22 mouse cellular contexts compared by ENCODE assay signal in genomic region chr15:98152916-98153315, GRCm38 (mm10). TPM values are rescaled to one million over a fixed set of nuclear protein-coding genes. Genes with fewer than 3 reads are reported as not detected.
DNase-seq lines count a peak whose midpoint lies in the region; ATAC-seq and TF ChIP-seq lines count a peak whose summit lies in the region.
"Had no signal": no experiment of that assay in that cellular context is flagged by ENCODE, and none has a peak within 500 bp of the region (broad histone marks: within the 10 kb centered on the region; RNA-seq: fewer than 3 reads in every experiment).

No protein-coding gene starts in this region.

- no peak for TF ChIP-seq CTCF in cerebellum, adult 2 months (IDR thresholded peaks at IDR 0.05; ENCODE audit: borderline replicate concordance, insufficient read depth, low read depth, low read length)
- no peak for TF ChIP-seq CTCF in hindbrain, postnatal 0 days (IDR thresholded peaks at IDR 0.05; ENCODE audit: low read depth)
- no peak for TF ChIP-seq CTCF in midbrain, postnatal 0 days (IDR thresholded peaks at IDR 0.05)

- no peak overlapping the region for H3K9ac ChIP-seq in hindbrain, postnatal 0 days (replicated peaks; ENCODE audit: low read length)
- no peak overlapping the region for H3K9ac ChIP-seq in midbrain, postnatal 0 days (replicated peaks; ENCODE audit: low read length, poor library complexity, severe bottlenecking)
- no peak overlapping the region for H3K9ac ChIP-seq in midbrain, embryonic 15.5 days
- H3K9ac ChIP-seq in kidney, embryonic 16.5 days (replicated peaks; ENCODE audit: low read length) = no peak overlapping the region
- H3K9ac ChIP-seq: heart, embryonic 15.5 days; limb, embryonic 15.5 days had no signal

- no peak overlapping the region for H3K4me2 ChIP-seq in hindbrain, postnatal 0 days (ENCODE audit: low read depth, low read length)
- no peak overlapping the region for H3K4me2 ChIP-seq in midbrain, postnatal 0 days (ENCODE audit: low read depth, low read length, poor library complexity, severe bottlenecking)
- no peak overlapping the region for H3K4me2 ChIP-seq in midbrain, embryonic 15.5 days
- H3K4me2 ChIP-seq in kidney, embryonic 16.5 days (replicated peaks; ENCODE audit: low read depth, low read length) = no peak overlapping the region
- H3K4me2 ChIP-seq: heart, embryonic 15.5 days; limb, embryonic 15.5 days had no signal

- 89% methylated on average over 7 of the region's 7 CpGs for WGBS in cerebellum, adult 2 months
- 74% methylated on average over 7 of the region's 7 CpGs for WGBS in hindbrain, postnatal 0 days
- WGBS in hindbrain, embryonic 10.5 days = 73% methylated on average over 7 of the region's 7 CpGs
- WGBS in midbrain, postnatal 0 days = 51% methylated on average over 7 of the region's 7 CpGs
- WGBS in midbrain, embryonic 15.5 days = 61% methylated on average over 7 of the region's 7 CpGs
- WGBS in kidney, embryonic 16.5 days = 85% methylated on average over 7 of the region's 7 CpGs

- no peaks in the 10 kb centered on the region for H3K27me3 ChIP-seq in cerebellum, adult 2 months (ENCODE audit: control insufficient read depth, insufficient read depth, low read length)
- H3K27me3 ChIP-seq in hindbrain, postnatal 0 days (ENCODE audit: insufficient read depth, low read length) = no peaks in the 10 kb centered on the region
- no peaks in the 10 kb centered on the region for H3K27me3 ChIP-seq in hindbrain, embryonic 10.5 days (ENCODE audit: insufficient read depth, poor library complexity, severe bottlenecking)
- no peaks in the 10 kb centered on the region for H3K27me3 ChIP-seq in midbrain, postnatal 0 days (ENCODE audit: insufficient read depth, low read length)
- no peaks in the 10 kb centered on the region for H3K27me3 ChIP-seq in midbrain, embryonic 15.5 days (replicated peaks)
- H3K27me3 ChIP-seq in kidney, embryonic 16.5 days (ENCODE audit: insufficient read depth, low read length) = no peaks in the 10 kb centered on the region
- H3K27me3 ChIP-seq: heart, embryonic 15.5 days; limb, embryonic 15.5 days had no signal

- no peak for DNase-seq in cerebellum, adult 2 months
- DNase-seq in cerebellum, postnatal 4 days (ENCODE audit: low spot score in 2 of 2) = no peak
- DNase-seq in hindbrain, postnatal 0 days (ENCODE audit: low spot score) = no peak
- no peak for DNase-seq in hindbrain, embryonic 10.5 days (ENCODE audit: low spot score)
- DNase-seq in midbrain, postnatal 0 days (ENCODE audit: low spot score) = no peak
- no peak for DNase-seq in c-Kit-positive CD71-positive TER-119-positive erythroid progenitor cells, embryonic 14.5 days (ENCODE audit: low spot score)
- DNase-seq: adrenal gland, adult 2 months; cerebellum, adult 11 months; gastrocnemius, postnatal 25 days; thymus, postnatal 36 days had no signal

- ATAC-seq in hindbrain, postnatal 0 days = no peak
- ATAC-seq in midbrain, postnatal 0 days (ENCODE audit: low FRiP score) = no peak
- ATAC-seq in midbrain, embryonic 15.5 days (replicated peaks) = no peak
- no peak for ATAC-seq in kidney, embryonic 16.5 days (ENCODE audit: low FRiP score, low TSS enrichment)

- no peak overlapping the region for H3K4me3 ChIP-seq in cerebellum, adult 2 months (replicated peaks; ENCODE audit: insufficient read depth, low read depth, low read length)
- H3K4me3 ChIP-seq in hindbrain, postnatal 0 days (ENCODE audit: low read length) = no peak overlapping the region
- no peak overlapping the region for H3K4me3 ChIP-seq in hindbrain, embryonic 10.5 days
- no peak overlapping the region for H3K4me3 ChIP-seq in midbrain, postnatal 0 days (ENCODE audit: low read depth, low read length)
- H3K4me3 ChIP-seq in midbrain, embryonic 15.5 days = no peak overlapping the region
- H3K4me3 ChIP-seq in kidney, embryonic 16.5 days (ENCODE audit: low read length) = no peak overlapping the region
- H3K4me3 ChIP-seq: heart, embryonic 15.5 days; limb, embryonic 15.5 days; megakaryocyte, embryonic 14.5 days; myocyte had no signal

- no peaks in the 10 kb centered on the region for H3K36me3 ChIP-seq in hindbrain, postnatal 0 days (ENCODE audit: insufficient read depth, low read length)
- no peaks in the 10 kb centered on the region for H3K36me3 ChIP-seq in hindbrain, embryonic 10.5 days
- H3K36me3 ChIP-seq in midbrain, postnatal 0 days (ENCODE audit: insufficient read depth, low read length) = no peaks in the 10 kb centered on the region
- no peaks in the 10 kb centered on the region for H3K36me3 ChIP-seq in midbrain, embryonic 15.5 days (replicated peaks)
- H3K36me3 ChIP-seq in kidney, embryonic 16.5 days (ENCODE audit: insufficient read depth, low read length) = no peaks in the 10 kb centered on the region
- H3K36me3 ChIP-seq: heart, embryonic 15.5 days; limb, embryonic 15.5 days had no signal

- peaks cover 5% of the 10 kb centered on the region; the same call in 1 of the 2 replicates for H3K4me1 ChIP-seq in cerebellum, adult 2 months (ENCODE audit: control insufficient read depth, insufficient read depth, low read length)
- H3K4me1 ChIP-seq in hindbrain, postnatal 0 days (ENCODE audit: insufficient read depth, low read length) = no peaks in the 10 kb centered on the region
- 0 out of 2 replicates have a peak, but pooled peaks cover 3% of the 10 kb centered on the region for H3K4me1 ChIP-seq in hindbrain, embryonic 10.5 days (replicated peaks)
- no peaks in the 10 kb centered on the region for H3K4me1 ChIP-seq in midbrain, postnatal 0 days (ENCODE audit: insufficient read depth, low read length)
- H3K4me1 ChIP-seq in midbrain, embryonic 15.5 days = no peaks in the 10 kb centered on the region
- 0 out of 2 replicates have a peak, but pooled peaks cover 4% of the 10 kb centered on the region for H3K4me1 ChIP-seq in kidney, embryonic 16.5 days (ENCODE audit: insufficient read depth, low read length)
- H3K4me1 ChIP-seq: limb, embryonic 15.5 days had no signal

- H3K9me3 ChIP-seq in hindbrain, postnatal 0 days (ENCODE audit: low read length) = no peaks in the 10 kb centered on the region
- no peaks in the 10 kb centered on the region for H3K9me3 ChIP-seq in hindbrain, embryonic 10.5 days
- H3K9me3 ChIP-seq in midbrain, postnatal 0 days (ENCODE audit: low read length) = no peaks in the 10 kb centered on the region
- H3K9me3 ChIP-seq in midbrain, embryonic 15.5 days = no peaks in the 10 kb centered on the region
- no peaks in the 10 kb centered on the region for H3K9me3 ChIP-seq in kidney, embryonic 16.5 days (ENCODE audit: low read length)
- H3K9me3 ChIP-seq: heart, embryonic 15.5 days; limb, embryonic 15.5 days; megakaryocyte, embryonic 14.5 days had no signal

- H3K27ac ChIP-seq in cerebellum, adult 2 months (ENCODE audit: insufficient read depth, low read length) = peak overlapping the region; percentile 56; the same call in 1 of the 2 replicates
- H3K27ac ChIP-seq in hindbrain, postnatal 0 days = 0 out of 2 replicates have a peak overlapping the region, but pooled peaks have one; percentile 11
- no peak overlapping the region for H3K27ac ChIP-seq in hindbrain, embryonic 10.5 days
- 0 out of 2 replicates have a peak overlapping the region, but pooled peaks have one; percentile 18 for H3K27ac ChIP-seq in midbrain, postnatal 0 days (ENCODE audit: low read depth, low read length)
- H3K27ac ChIP-seq in midbrain, embryonic 15.5 days = no peak overlapping the region
- H3K27ac ChIP-seq in kidney, embryonic 16.5 days (ENCODE audit: low read length) = no peak overlapping the region
- H3K27ac ChIP-seq: heart, embryonic 15.5 days; limb, embryonic 15.5 days had no signal

- TF ChIP-seq POLR2A in cerebellum, adult 2 months (IDR thresholded peaks at IDR 0.05; ENCODE audit: borderline replicate concordance, insufficient read depth, low read length) = no peak

RNA-seq across cellular contexts. Expression of gene Asb8, which starts 12.5 kb away (rescaled TPM):
- 83.6 and 88.3 TPM in 2 replicates for polyA plus RNA-seq in cerebellum, adult 2 months (2012; rRNA removed)
- total RNA-seq in hindbrain, postnatal 0 days (2014; rRNA removed) = 53.3 and 71.5 TPM in 2 replicates
- polyA plus RNA-seq in hindbrain, postnatal 0 days (2015; fragmentation: Nextera tagmentation; extraction: Ambion mirVana) = 52.3 and 55.9 TPM in 2 replicates
- 39.4 and 48.8 TPM in 2 replicates for polyA plus RNA-seq in hindbrain, embryonic 10.5 days (2016; fragmentation: Nextera tagmentation; extraction: Ambion mirVana)
- total RNA-seq in midbrain, postnatal 0 days (2014; rRNA removed) = 60.5 and 72.7 TPM in 2 replicates
- 59.2 and 64.9 TPM in 2 replicates for polyA plus RNA-seq in midbrain, postnatal 0 days (2015; fragmentation: Nextera tagmentation; extraction: Ambion mirVana)
- polyA plus RNA-seq in midbrain, embryonic 15.5 days (2015; fragmentation: Nextera tagmentation; extraction: Ambion mirVana) = 60.5 and 63.3 TPM in 2 replicates
- 59.6 and 60.2 TPM in 2 replicates for polyA plus RNA-seq in kidney, embryonic 16.5 days (2015; fragmentation: Nextera tagmentation; extraction: Ambion mirVana)

RNA-seq across cellular contexts. Expression of gene Ccdc184, which starts 14.0 kb away (rescaled TPM):
- 24.3 and 30.9 TPM in 2 replicates for polyA plus RNA-seq in cerebellum, adult 2 months (2012; rRNA removed)
- 107 and 116 TPM in 2 replicates for total RNA-seq in hindbrain, postnatal 0 days (2014; rRNA removed)
- 90.4 and 98.0 TPM in 2 replicates for polyA plus RNA-seq in hindbrain, postnatal 0 days (2015; fragmentation: Nextera tagmentation; extraction: Ambion mirVana)
- polyA plus RNA-seq in hindbrain, embryonic 10.5 days (2016; fragmentation: Nextera tagmentation; extraction: Ambion mirVana) = 5.9 and 12.2 TPM in 2 replicates
- 127 and 129 TPM in 2 replicates for total RNA-seq in midbrain, postnatal 0 days (2014; rRNA removed)
- 132 and 145 TPM in 2 replicates for polyA plus RNA-seq in midbrain, postnatal 0 days (2015; fragmentation: Nextera tagmentation; extraction: Ambion mirVana)
- polyA plus RNA-seq in midbrain, embryonic 15.5 days (2015; fragmentation: Nextera tagmentation; extraction: Ambion mirVana) = 113 and 118 TPM in 2 replicates
- polyA plus RNA-seq in kidney, embryonic 16.5 days (2015; fragmentation: Nextera tagmentation; extraction: Ambion mirVana) = 1.8 and 2.1 TPM in 2 replicates
- total RNA-seq: gastrocnemius, postnatal 25 days had no signal

RNA-seq across cellular contexts. Expression of gene Olfr288, which starts 42.4 kb away (rescaled TPM):
- polyA plus RNA-seq in cerebellum, adult 2 months (2012; rRNA removed) = 0.38 and 0.44 TPM in 2 replicates
- not detected in 2 replicates for total RNA-seq in hindbrain, postnatal 0 days (2014; rRNA removed)
- polyA plus RNA-seq in hindbrain, postnatal 0 days (2015; fragmentation: Nextera tagmentation; extraction: Ambion mirVana) = not detected in 2 replicates
- polyA plus RNA-seq in hindbrain, embryonic 10.5 days (2016; fragmentation: Nextera tagmentation; extraction: Ambion mirVana) = not detected in 2 replicates
- not detected in 2 replicates for total RNA-seq in midbrain, postnatal 0 days (2014; rRNA removed)
- polyA plus RNA-seq in midbrain, postnatal 0 days (2015; fragmentation: Nextera tagmentation; extraction: Ambion mirVana) = not detected in 2 replicates
- not detected in 2 replicates for polyA plus RNA-seq in midbrain, embryonic 15.5 days (2015; fragmentation: Nextera tagmentation; extraction: Ambion mirVana)
- polyA plus RNA-seq in kidney, embryonic 16.5 days (2015; fragmentation: Nextera tagmentation; extraction: Ambion mirVana) = not detected in 2 replicates
- total RNA-seq: adrenal gland, adult 2 months; gastrocnemius, postnatal 25 days; hematopoietic stem cell, adult 5-6 weeks had no signal
- polyA plus RNA-seq: adrenal gland, adult 2 months; CD4-positive, CD25-positive, alpha-beta regulatory T cell, adult 4 months; embryonic facial prominence, embryonic 11.5 days; heart, embryonic 15.5 days; intestine, embryonic 14.5 days; limb, embryonic 15.5 days; liver, embryonic 16.5 days; myocyte; small intestine, adult 2 months had no signal

RNA-seq across cellular contexts. Expression of gene Senp1, which starts 59.4 kb away (rescaled TPM):
- 14.7 and 16.8 TPM in 2 replicates for polyA plus RNA-seq in cerebellum, adult 2 months (2012; rRNA removed)
- total RNA-seq in hindbrain, postnatal 0 days (2014; rRNA removed) = 12.7 and 15.0 TPM in 2 replicates
- 12.5 TPM in 2 replicates for polyA plus RNA-seq in hindbrain, postnatal 0 days (2015; fragmentation: Nextera tagmentation; extraction: Ambion mirVana)
- 36.5 and 44.1 TPM in 2 replicates for polyA plus RNA-seq in hindbrain, embryonic 10.5 days (2016; fragmentation: Nextera tagmentation; extraction: Ambion mirVana)
- total RNA-seq in midbrain, postnatal 0 days (2014; rRNA removed) = 17.4 and 18.2 TPM in 2 replicates
- polyA plus RNA-seq in midbrain, postnatal 0 days (2015; fragmentation: Nextera tagmentation; extraction: Ambion mirVana) = 12.1 and 12.4 TPM in 2 replicates
- 23.2 and 24.3 TPM in 2 replicates for polyA plus RNA-seq in midbrain, embryonic 15.5 days (2015; fragmentation: Nextera tagmentation; extraction: Ambion mirVana)
- polyA plus RNA-seq in kidney, embryonic 16.5 days (2015; fragmentation: Nextera tagmentation; extraction: Ambion mirVana) = 29.9 and 31.3 TPM in 2 replicates

Comparison
In these comparisons a context has a peak if more than half of its experiments do, and no peak if none do; other contexts are left out.
1. H3K27ac ChIP-seq: peak in cerebellum, adult 2 months (single experiment), hindbrain, postnatal 0 days (single experiment) and midbrain, postnatal 0 days (single experiment); none in hindbrain, embryonic 10.5 days (single experiment), midbrain, embryonic 15.5 days (single experiment) and kidney, embryonic 16.5 days (single experiment).